Mouse (Mus musculus) cerebellum, adult 2 months (tissue): ENCODE data around the gene Cby3. TPM values are rescaled to one million over a fixed set of nuclear protein-coding genes. Genes with fewer than 3 reads are reported as not detected.

Experiments
- DNase-seq, 2 experiments: peaks; one replicate each; pipeline ENCODE4 v3.0.0; 2021
- H3K27ac ChIP-seq: fragments of 200-500 bp; 2 replicates; pipeline ENCODE4 v1.5.1; 2012; ENCODE audit warnings: low read length, control low read depth, inconsistent platforms; ENCODE audit not compliant: insufficient read depth
- H3K27me3 ChIP-seq: fragments of 200-500 bp; 2 replicates; pipeline ENCODE4 v1.6.1; 2012; ENCODE audit warnings: inconsistent platforms, mild to moderate bottlenecking, low read length, moderate library complexity; ENCODE audit not compliant: control insufficient read depth, insufficient read depth
- H3K4me1 ChIP-seq: fragments of 200-500 bp; 2 replicates; pipeline ENCODE4 v1.6.1; 2011; ENCODE audit warnings: low read length; ENCODE audit not compliant: control insufficient read depth, insufficient read depth
- H3K4me3 ChIP-seq: fragments of 200-500 bp; replicated peaks from 2 replicates; pipeline ENCODE3; 2011; ENCODE audit warnings: mild to moderate bottlenecking, low read depth, low read length, control low read depth; ENCODE audit not compliant: insufficient read depth
- CTCF ChIP-seq: fragments of 200-500 bp; IDR thresholded peaks from 2 replicates; pipeline ENCODE4 v1.5.1; 2011; ENCODE audit warnings: low read depth, mild to moderate bottlenecking, control low read depth, low read length, moderate library complexity, borderline replicate concordance; ENCODE audit not compliant: insufficient read depth
- POLR2A ChIP-seq: fragments of 200-500 bp; IDR thresholded peaks from 2 replicates; pipeline ENCODE4 v1.6.1; 2011; ENCODE audit warnings: low read length, control low read depth, borderline replicate concordance; ENCODE audit not compliant: insufficient read depth
- WGBS: fragments of 180-500 bp; shearing (Covaris S2); methylation state at CpG from one replicate; pipeline ENCODE4 v1.1.7; 2018; 5-methylcytosine and 5-hydroxymethylcytosine counted together
- polyA plus RNA-seq: library from polyadenylated mRNA; depleted of rRNA; stranded (reverse); fragments of >200 nt; gene quantifications from 2 replicates; pipeline ENCODE4 v1.2.3, GENCODE M21; 2012

Cby3 gene
- polyA plus RNA-seq, 1 experiment: 0.34 TPM

- Histone ChIP-seq H3K4me3 (no peak overlapping the region), H3K27ac (no peak overlapping the region), H3K4me1 (no peaks in the 10 kb centered on the region), H3K27me3 (no peaks in the 10 kb centered on the region)
- TF ChIP-seq POLR2A (no peak), CTCF (no peak)
- no peak for DNase-seq
- WGBS: 85% methylated on average over 4 of the region's 4 CpGs
These were observed 33.4 kb downstream of the Cby3 start for GRCm38 (mm10) chr11:50387697-50388096.

GRCm38 (mm10) chr11:50388217-50388929 lies 34.1 kb downstream of the Cby3 start:
- Histone ChIP-seq H3K27me3 (no peaks in the 10 kb centered on the region), H3K4me3 (no peak overlapping the region), H3K27ac (no peak overlapping the region), H3K4me1 (no peaks in the 10 kb centered on the region)
- 85% methylated on average over 3 of the region's 3 CpGs for WGBS
- no peak for DNase-seq
- TF ChIP-seq CTCF (no peak), POLR2A (no peak)

- H3K4me3 ChIP-seq: no peak overlapping the region
- no peak overlapping the region for H3K27ac ChIP-seq
- no peaks in the 10 kb centered on the region for H3K27me3 ChIP-seq
- no peak for DNase-seq
- no peak for TF ChIP-seq POLR2A
- no peak for TF ChIP-seq CTCF
- WGBS: 52% methylated on average over 3 of the region's 3 CpGs
- no peaks in the 10 kb centered on the region for H3K4me1 ChIP-seq
These were observed 34.7 kb downstream of the Cby3 start for GRCm38 (mm10) chr11:50389011-50389410.

- Histone ChIP-seq H3K4me1 (no peaks in the 10 kb centered on the region), H3K27me3 (no peaks in the 10 kb centered on the region), H3K27ac (no peak overlapping the region), H3K4me3 (no peak overlapping the region)
- 36% methylated on average over 5 of the region's 5 CpGs for WGBS
- TF ChIP-seq CTCF (no peak), POLR2A (no peak)
- no peak for DNase-seq
These were observed 35.4 kb downstream of the Cby3 start for GRCm38 (mm10) chr11:50389616-50390015.

- WGBS: 89% methylated on average over 4 of the region's 4 CpGs
- H3K4me3 ChIP-seq: no peak overlapping the region
- no peak for DNase-seq
- H3K27ac ChIP-seq: no peak overlapping the region
- no peaks in the 10 kb centered on the region for H3K4me1 ChIP-seq
- TF ChIP-seq POLR2A: no peak
- TF ChIP-seq CTCF: no peak
- no peaks in the 10 kb centered on the region for H3K27me3 ChIP-seq
These were observed 37.2 kb downstream of the Cby3 start for GRCm38 (mm10) chr11:50391272-50391960.

GRCm38 (mm10) chr11:50393306-50393705 lies 39.0 kb downstream of the Cby3 start:
- TF ChIP-seq POLR2A (no peak), CTCF (no peak)
- Histone ChIP-seq H3K4me1 (no peaks in the 10 kb centered on the region), H3K4me3 (no peak overlapping the region), H3K27ac (no peak overlapping the region), H3K27me3 (no peaks in the 10 kb centered on the region)
- WGBS: 80% methylated on average over 6 of the region's 6 CpGs
- no peak for DNase-seq

GRCm38 (mm10) chr11:50394731-50395130 lies 40.5 kb downstream of the Cby3 start:
- Histone ChIP-seq H3K4me1 (no peaks in the 10 kb centered on the region), H3K27ac (no peak overlapping the region), H3K27me3 (no peaks in the 10 kb centered on the region), H3K4me3 (no peak overlapping the region)
- WGBS: 93% methylated on average over 7 of the region's 7 CpGs
- no peak for DNase-seq
- TF ChIP-seq POLR2A (no peak), CTCF (no peak)

GRCm38 (mm10) chr11:50396766-50397307 lies 42.6 kb downstream of the Cby3 start:
- Histone ChIP-seq H3K27ac (no peak overlapping the region), H3K4me3 (no peak overlapping the region), H3K27me3 (no peaks in the 10 kb centered on the region), H3K4me1 (no peaks in the 10 kb centered on the region)
- TF ChIP-seq CTCF (no peak), POLR2A (no peak)
- DNase-seq: no peak
- 64% methylated on average over 11 of the region's 11 CpGs for WGBS
